Mouse (Mus musculus) ES-E14 (cell line): Measurements from ENCODE around the gene Usp37.

ENCODE experiments used
- CHD2 ChIP-seq: IDR thresholded peaks from 2 replicates; pipeline ENCODE4 v1.6.1; 2014; ENCODE audit warnings: mild to moderate bottlenecking, low read depth, low read length, inconsistent platforms
- HCFC1 ChIP-seq: IDR thresholded peaks from 2 replicates; pipeline ENCODE4 v1.6.1; 2012; ENCODE audit warnings: low read length, inconsistent platforms, borderline replicate concordance; ENCODE audit not compliant: insufficient read depth
- MAFK ChIP-seq: IDR thresholded peaks from 2 replicates; pipeline ENCODE4 v1.6.1; 2014; ENCODE audit warnings: mild to moderate bottlenecking, low read depth, low read length, inconsistent platforms; ENCODE audit not compliant: insufficient read depth
- ZC3H11A ChIP-seq: IDR thresholded peaks from 2 replicates; pipeline ENCODE4 v1.6.1; 2012; ENCODE audit warnings: low read depth, mild to moderate bottlenecking, inconsistent platforms, low read length, borderline replicate concordance
- ZNF384 ChIP-seq: IDR thresholded peaks from 2 replicates; pipeline ENCODE4 v1.6.1; 2012; ENCODE audit warnings: low read depth, low read length, inconsistent platforms

DNA sequence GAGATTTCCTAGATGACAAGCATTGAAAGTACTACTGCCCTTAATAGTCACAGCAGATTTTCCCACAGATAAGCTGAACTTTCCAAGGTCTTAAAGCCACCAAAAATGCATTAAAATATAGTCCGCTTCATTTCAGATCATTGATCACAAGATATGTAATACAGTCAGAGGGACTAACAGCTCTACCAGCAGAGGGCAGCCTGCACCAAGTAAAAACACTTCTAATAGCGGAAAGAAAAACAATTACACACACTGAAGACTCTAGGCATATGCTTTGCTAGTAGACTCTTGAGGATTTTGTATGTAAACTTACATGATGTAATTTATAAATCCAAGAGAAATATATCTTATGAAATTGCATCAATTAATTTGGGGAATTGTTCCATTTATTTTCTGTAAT is 83.8 kb downstream of the Usp37 start:
- TF ChIP-seq HCFC1 (no peak), CHD2 (no peak), ZC3H11A (no peak), MAFK (no peak), ZNF384 (no peak)
